Mouse (Mus musculus) G1E-ER4 (cell line): ENCODE data around the gene Htt. TPM values are rescaled to one million over a fixed set of nuclear protein-coding genes. Genes with fewer than 3 reads are reported as not detected.

ENCODE experiments used
- GATA1 ChIP-seq: IDR thresholded peaks from one replicate; pipeline ENCODE4 v1.8.0; 2012; ENCODE audit warnings: low read length, inconsistent platforms
- polyA plus RNA-seq: library from polyadenylated mRNA; stranded (reverse); fragments of >175 nt; gene quantifications from 2 replicates; pipeline ENCODE4 v1.2.3, GENCODE M21; 2012

The Htt gene
- polyA plus RNA-seq, 1 experiment = 7.3 TPM

- TF ChIP-seq GATA1 = no peak
Measured at GRCm38 (mm10) chr5:34910504-34910815, 148.9 kb downstream of the Htt start.

DNA sequence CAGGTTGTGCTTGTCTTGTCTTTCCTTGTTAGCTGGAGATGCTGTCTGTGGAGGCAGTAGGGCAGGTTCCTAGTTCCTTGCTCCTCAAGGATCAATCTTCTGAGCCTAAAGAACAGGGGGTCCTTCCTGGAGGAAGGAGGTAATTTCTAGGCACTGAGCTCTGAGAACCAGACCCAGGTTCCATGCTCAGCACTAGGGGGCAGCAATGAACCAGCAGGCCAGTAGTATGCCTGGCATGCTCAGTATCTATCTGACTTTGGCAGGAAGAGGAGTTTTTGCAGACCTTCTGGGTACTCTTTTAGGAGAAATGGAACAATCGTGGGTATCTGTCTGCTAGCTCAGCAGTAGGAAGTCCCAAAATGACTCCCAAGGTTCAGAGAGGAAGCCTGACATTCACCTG is 154.3 kb downstream of the Htt start:
- TF ChIP-seq GATA1 = no peak

DNA sequence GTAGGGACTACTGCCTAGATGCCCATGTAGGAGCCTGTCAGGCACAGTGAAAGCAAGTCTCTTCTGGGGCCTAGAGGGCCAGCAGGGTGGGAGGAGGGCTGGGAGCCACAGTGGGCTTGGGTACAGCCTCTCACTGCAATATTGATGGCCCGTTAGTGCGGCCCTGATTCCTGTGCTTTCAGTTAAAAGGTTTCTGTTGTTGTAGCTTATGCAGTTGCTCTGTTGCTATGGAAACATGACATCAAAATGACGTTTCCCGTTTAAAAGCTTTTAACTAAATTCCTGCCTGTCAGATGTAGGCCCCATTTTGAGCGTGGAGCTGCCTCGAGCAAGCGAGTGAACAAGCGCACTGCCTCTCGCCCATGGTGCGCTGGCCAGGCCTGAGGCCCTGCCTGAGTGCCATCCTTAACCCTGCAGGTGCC is 155.7 kb downstream of the Htt start:
- TF ChIP-seq GATA1 = no peak

DNA sequence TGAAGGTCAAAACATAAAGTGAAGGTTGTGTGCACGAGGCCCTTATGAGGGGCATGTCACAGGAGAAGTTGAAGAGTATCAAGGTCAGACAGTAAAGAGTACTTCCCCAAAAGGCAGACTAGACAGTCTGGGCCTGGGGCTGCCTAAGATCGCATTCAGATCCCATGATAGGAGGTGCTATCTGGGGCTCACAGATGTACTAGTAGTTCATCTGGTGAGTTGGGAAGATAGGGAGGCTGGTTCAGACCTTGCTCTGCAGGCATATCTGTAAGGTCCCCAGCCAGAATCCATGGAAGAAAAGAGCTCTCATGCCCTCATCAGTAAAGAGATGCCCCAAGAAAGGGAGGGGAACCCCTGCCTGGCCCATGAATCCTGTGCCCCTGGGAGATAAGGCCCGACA is 157.2 kb downstream of the Htt start:
- TF ChIP-seq GATA1 = peak; percentile 89

DNA sequence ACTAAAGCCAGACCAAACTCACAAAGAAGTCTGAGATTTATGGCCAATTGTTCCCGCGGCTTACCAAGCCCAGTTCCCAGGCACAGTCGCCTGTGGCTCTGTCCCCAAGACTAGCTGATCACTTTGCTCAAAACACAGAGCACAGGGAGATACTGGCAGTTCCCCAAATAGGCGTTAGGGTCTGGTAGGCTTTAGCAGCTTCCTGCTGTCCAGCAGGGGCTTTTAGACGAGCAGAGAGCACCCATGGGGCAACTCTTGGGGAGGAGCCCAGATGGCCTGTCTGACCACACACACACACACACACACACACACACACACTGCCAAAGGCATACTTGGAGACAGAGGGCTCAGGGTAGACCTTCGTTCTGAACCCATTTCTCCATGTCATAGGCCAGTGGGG is 161.0 kb downstream of the Htt start:
- TF ChIP-seq GATA1 = no peak

- TF ChIP-seq GATA1 = no peak
Measured at GRCm38 (mm10) chr5:34923920-34924319, 162.4 kb downstream of the Htt start.

DNA sequence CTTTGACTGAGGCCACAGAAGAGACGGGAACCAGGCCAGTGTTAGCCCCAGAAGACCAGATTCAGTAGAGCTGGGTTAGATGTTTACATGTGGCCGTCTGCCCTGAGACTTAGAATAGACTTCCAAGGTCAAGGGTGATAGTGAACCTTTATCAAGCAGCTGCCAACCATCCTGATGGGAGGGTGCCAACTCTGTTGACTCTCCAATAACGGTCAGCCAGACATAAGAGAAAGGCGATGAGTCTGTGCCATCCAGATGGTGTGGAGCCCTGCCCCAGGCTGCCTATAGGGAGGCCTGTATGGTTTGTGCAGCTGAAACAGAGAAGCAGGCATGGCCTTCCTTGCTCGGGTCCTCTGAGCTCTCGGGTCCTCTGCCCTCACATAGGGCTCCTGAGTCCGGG is 163.0 kb downstream of the Htt start:
- no peak for TF ChIP-seq GATA1

GRCm38 (mm10) chr5:34927648-34928047 is 166.1 kb downstream of the Htt start:
- TF ChIP-seq GATA1 = no peak

GRCm38 (mm10) chr5:34930151-34930975 is 168.8 kb downstream of the Htt start:
- no peak for TF ChIP-seq GATA1

- TF ChIP-seq GATA1 = no peak
Measured at GRCm38 (mm10) chr5:34931091-34931490, 169.6 kb downstream of the Htt start.

DNA sequence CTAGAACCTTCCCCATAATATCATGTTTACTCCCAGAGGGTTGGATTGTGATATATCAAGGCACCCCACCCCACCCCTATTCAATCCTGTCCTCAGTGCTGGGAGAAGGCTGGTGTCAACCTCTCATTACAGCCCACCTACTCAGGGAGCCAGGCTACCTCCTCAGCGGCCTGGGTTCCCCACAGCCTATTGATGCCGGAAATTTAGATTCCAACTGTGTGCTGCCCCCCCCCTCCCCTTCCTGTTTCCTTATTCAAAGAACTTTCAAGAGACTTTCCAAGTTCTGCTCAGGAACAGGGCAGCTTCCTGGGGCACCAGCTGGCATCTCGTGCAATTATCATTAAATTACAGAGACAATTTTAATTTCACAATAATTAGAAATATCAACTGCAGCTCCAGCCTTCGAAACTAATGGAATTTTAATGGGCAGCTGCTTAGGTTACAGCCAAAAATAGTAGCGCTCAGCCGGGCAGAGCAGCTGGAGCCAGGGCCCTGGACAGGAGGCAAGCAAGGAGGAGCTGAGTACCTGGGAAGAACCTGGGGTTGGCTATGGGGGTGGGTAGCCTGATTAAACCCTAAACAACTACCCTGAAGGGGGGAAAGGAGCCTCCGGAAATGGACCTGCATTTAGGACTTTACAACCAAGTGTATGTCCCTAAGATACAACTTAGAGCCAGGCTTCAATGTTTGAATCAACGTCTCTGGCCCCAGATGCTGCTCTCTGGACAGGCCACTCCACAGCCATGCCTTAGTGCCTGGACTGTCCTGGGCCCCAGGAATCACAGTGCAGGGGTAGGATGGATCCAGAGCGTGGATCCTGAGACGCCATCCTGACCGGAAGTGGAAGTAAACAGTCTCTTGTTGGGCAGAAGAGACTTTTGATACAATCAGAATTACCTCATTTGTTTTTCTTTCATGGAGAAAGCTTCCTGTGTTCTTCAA is 170.2 kb downstream of the Htt start:
- no peak for TF ChIP-seq GATA1

- TF ChIP-seq GATA1 = no peak
Measured at GRCm38 (mm10) chr5:34932458-34932806, 170.9 kb downstream of the Htt start.

DNA sequence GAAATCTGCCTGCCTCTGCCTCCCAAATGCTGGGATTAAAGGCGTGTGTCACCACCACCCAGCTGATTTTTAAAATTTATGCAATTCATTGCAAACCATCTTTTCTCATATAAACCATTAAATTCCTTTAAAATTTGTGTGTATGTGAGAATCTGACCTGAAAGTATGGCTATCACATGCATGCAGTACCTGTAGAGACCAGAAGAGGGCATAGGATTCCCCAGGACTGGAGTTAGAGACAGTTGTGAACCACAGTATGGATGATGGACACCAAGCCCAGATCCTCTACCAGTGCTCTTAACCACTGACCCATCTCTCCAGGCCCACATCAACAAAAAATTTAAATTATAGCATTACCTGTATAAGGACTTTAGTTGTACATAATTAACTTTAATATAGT is 171.9 kb downstream of the Htt start:
- no peak for TF ChIP-seq GATA1

GRCm38 (mm10) chr5:34941710-34942470 is 180.3 kb downstream of the Htt start:
- TF ChIP-seq GATA1 = no peak

DNA sequence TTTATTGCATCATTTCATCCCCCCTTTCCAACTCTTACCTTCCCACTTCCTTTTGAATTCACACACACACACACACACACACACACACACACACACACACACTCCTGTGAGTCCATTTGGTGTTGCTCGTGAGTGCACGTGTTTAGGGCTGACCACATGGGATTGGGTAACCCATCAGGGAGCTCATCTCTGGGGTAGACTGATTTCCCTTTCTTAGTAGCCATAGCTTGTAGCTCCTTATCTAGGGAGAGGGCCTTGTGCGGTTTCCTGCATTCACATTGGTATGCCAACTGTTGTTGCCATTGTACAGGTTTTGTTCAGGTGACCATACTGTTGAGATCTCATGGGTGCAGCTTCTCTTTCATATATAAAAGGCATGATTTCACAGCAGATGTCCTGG is 181.9 kb downstream of the Htt start:
- TF ChIP-seq GATA1 = no peak
